Mouse (Mus musculus): ENCODE results near the gene Lyl1.

GRCm38 (mm10) chr8:84718476-84718875 is 17.2 kb downstream of the Lyl1 start:
- TF ChIP-seq POLR2A (IDR thresholded peaks at IDR 0.05; ENCODE audit: insufficient read length, low read depth) (no peak), E2F4 (IDR thresholded peaks at IDR 0.05; ENCODE audit: insufficient read depth) (no peak), TCF12 (IDR thresholded peaks at IDR 0.05; ENCODE audit: insufficient read depth, poor library complexity, severe bottlenecking) (no peak), MYOD1 (IDR thresholded peaks at IDR 0.05; ENCODE audit: control insufficient read depth in 1 of 3, insufficient read length in 2 of 3, low read depth in 2 of 3) (no peak), CEBPB (IDR thresholded peaks at IDR 0.05; ENCODE audit: insufficient read depth, poor library complexity, severe bottlenecking) (no peak), MAX (IDR thresholded peaks at IDR 0.05; ENCODE audit: low read depth) (no peak), USF1 (IDR thresholded peaks at IDR 0.05; ENCODE audit: low read depth) (no peak), MYOG (IDR thresholded peaks at IDR 0.05; ENCODE audit: control insufficient read depth in 1 of 3, insufficient read depth in 1 of 3, insufficient read length in 2 of 3, low read depth in 2 of 3) (no peak), POLR2AphosphoS2 (IDR thresholded peaks at IDR 0.05; ENCODE audit: insufficient read length, low read depth) (no peak)

All from myocyte (in vitro differentiated cells).